Mouse (Mus musculus) CD4-positive helper T cell, adult 2 months (primary cell): ENCODE measurements around the gene Irs2.

Experiments used
- DNase-seq: peaks from one replicate; pipeline ENCODE4 v3.0.0-alpha.2; 2012; ENCODE audit warnings: low read depth, missing footprints, low spot score

Irs2 gene

GRCm38 (mm10) chr8:10952706-10953105, 55.6 kb downstream of the Irs2 start:
- no peak for DNase-seq

GRCm38 (mm10) chr8:10952235-10952634, 56.0 kb downstream of the Irs2 start:
- DNase-seq, result no peak

- no peak for DNase-seq
Measured at GRCm38 (mm10) chr8:10951567-10951966, 56.7 kb downstream of the Irs2 start.

- DNase-seq, result peak; percentile 81
Measured at GRCm38 (mm10) chr8:10945939-10946740, 62.1 kb downstream of the Irs2 start.

GRCm38 (mm10) chr8:10945490-10945889, 62.8 kb downstream of the Irs2 start:
- no peak for DNase-seq

GRCm38 (mm10) chr8:10943314-10944060, 64.8 kb downstream of the Irs2 start:
- no peak for DNase-seq

- DNase-seq, result no peak
Measured at GRCm38 (mm10) chr8:10939883-10940282, 68.4 kb downstream of the Irs2 start.

- no peak for DNase-seq
Measured at GRCm38 (mm10) chr8:10939210-10939782, 69.0 kb downstream of the Irs2 start.

- no peak for DNase-seq
Measured at GRCm38 (mm10) chr8:10938284-10938683, 70.0 kb downstream of the Irs2 start.

- no peak for DNase-seq
Measured at GRCm38 (mm10) chr8:10936646-10937045, 71.6 kb downstream of the Irs2 start.

- DNase-seq, result no peak
Measured at GRCm38 (mm10) chr8:10935231-10935630, 73.0 kb downstream of the Irs2 start.
